Mouse (Mus musculus) MEL (cell line): ENCODE measurements around the gene Spg21. TPM values are rescaled to one million over a fixed set of nuclear protein-coding genes. Genes with fewer than 3 reads are reported as not detected.

Source experiments
- DNase-seq: peaks from one replicate; pipeline ENCODE4 v3.0.0; 2011; ENCODE audit warnings: low read depth, low spot score
- H3K27ac ChIP-seq: 2 replicates; pipeline ENCODE4 v1.5.1; 2012; ENCODE audit warnings: low read depth, mild to moderate bottlenecking, control low read depth, low read length, moderate library complexity; ENCODE audit not compliant: control insufficient read depth
- H3K27me3 ChIP-seq, 2 experiments: fragments of 150-350 bp in 1 of 2; sonication (generic) in 1 of 2; 2 replicates each; pipeline ENCODE4 v1.6.1; 2012; ENCODE audit warnings: low read length in 2 of 2, mild to moderate bottlenecking in 2 of 2, improper control_type of control experiment in 1 of 2, moderate library complexity in 1 of 2; ENCODE audit not compliant: insufficient read depth in 2 of 2, control insufficient read depth in 1 of 2
- H3K36me3 ChIP-seq, 2 experiments: 2 replicates each; pipeline ENCODE4 v1.6.1; 2012 to 2014; ENCODE audit warnings: low read length in 2 of 2, improper control_type of control experiment in 1 of 2, inconsistent platforms in 1 of 2, mild to moderate bottlenecking in 1 of 2; ENCODE audit not compliant: insufficient read depth in 2 of 2, control insufficient read depth in 1 of 2
- H3K4me1 ChIP-seq, 2 experiments: fragments of 150-350 bp in 1 of 2; sonication (generic) in 1 of 2; 2 replicates each; pipeline ENCODE4 v1.6.1; 2012; ENCODE audit warnings: low read length in 2 of 2, improper control_type of control experiment in 1 of 2, mild to moderate bottlenecking in 1 of 2; ENCODE audit not compliant: insufficient read depth in 2 of 2, control insufficient read depth in 1 of 2
- H3K4me3 ChIP-seq, 2 experiments: fragments of 150-350 bp in 1 of 2; sonication (generic) in 1 of 2; 2 replicates each; pipeline ENCODE4 v1.5.1; 2012; ENCODE audit warnings: low read depth in 2 of 2, low read length in 2 of 2, mild to moderate bottlenecking in 2 of 2, moderate library complexity in 2 of 2, control low read depth in 1 of 2, improper control_type of control experiment in 1 of 2; ENCODE audit not compliant: control insufficient read depth in 1 of 2, insufficient read depth in 1 of 2
- H3K79me2 ChIP-seq: 2 replicates; pipeline ENCODE4 v1.6.1; 2012; ENCODE audit warnings: mild to moderate bottlenecking, low read length, moderate library complexity; ENCODE audit not compliant: control insufficient read depth, poor library complexity, insufficient read depth
- H3K9ac ChIP-seq: 2 replicates; pipeline ENCODE4 v1.6.1; 2012; ENCODE audit warnings: low read depth, mild to moderate bottlenecking, control low read depth, low read length, moderate library complexity; ENCODE audit not compliant: control insufficient read depth, poor library complexity, severe bottlenecking
- H3K9me3 ChIP-seq: fragments of 150-350 bp; sonication (generic); replicated peaks from 2 replicates; pipeline ENCODE4 v1.6.1; 2012; ENCODE audit warnings: mild to moderate bottlenecking, low read length, improper control_type of control experiment, moderate library complexity; ENCODE audit not compliant: insufficient read depth
- CHD1 ChIP-seq: IDR thresholded peaks from 2 replicates; pipeline ENCODE4 v1.6.1; 2012; ENCODE audit warnings: low read depth, mild to moderate bottlenecking, inconsistent platforms, low read length, improper control_type of control experiment
- CHD2 ChIP-seq: IDR thresholded peaks from 2 replicates; pipeline ENCODE4 v1.6.1; 2011; ENCODE audit warnings: low read length, improper control_type of control experiment
- CTCF ChIP-seq, 3 experiments: IDR thresholded peaks in 2 of 3; conservative IDR thresholded peaks in 1 of 3; 2 replicates each; pipeline ENCODE4 v1.5.1; 2011 to 2012; ENCODE audit warnings: low read length in 3 of 3, low read depth in 2 of 3, mild to moderate bottlenecking in 2 of 3, improper control_type of control experiment in 1 of 3, inconsistent platforms in 1 of 3, mixed read lengths in 1 of 3, moderate library complexity in 1 of 3; ENCODE audit not compliant: control insufficient read depth in 1 of 3, insufficient read depth in 1 of 3, poor library complexity in 1 of 3, severe bottlenecking in 1 of 3
- E2F4 ChIP-seq: IDR thresholded peaks from 2 replicates; pipeline ENCODE4 v1.6.1; 2011; ENCODE audit warnings: low read depth, low read length, improper control_type of control experiment, borderline replicate concordance
- GABPA ChIP-seq: IDR thresholded peaks from 2 replicates; pipeline ENCODE4 v1.6.1; 2012; ENCODE audit warnings: low read depth, mild to moderate bottlenecking, inconsistent platforms, low read length, improper control_type of control experiment, moderate library complexity
- HCFC1 ChIP-seq: IDR thresholded peaks from 2 replicates; pipeline ENCODE4 v1.6.1; 2012; ENCODE audit warnings: low read depth, mild to moderate bottlenecking, inconsistent platforms, low read length, improper control_type of control experiment, moderate library complexity
- MEF2A ChIP-seq: IDR thresholded peaks from 2 replicates; pipeline ENCODE4 v1.6.1; 2014; ENCODE audit warnings: low read depth, mild to moderate bottlenecking, inconsistent platforms, low read length, improper control_type of control experiment; ENCODE audit not compliant: poor library complexity, insufficient replicate concordance, severe bottlenecking; ENCODE audit errors: extremely low read depth
- MYB ChIP-seq: IDR thresholded peaks from 2 replicates; pipeline ENCODE4 v1.6.1; 2011; ENCODE audit warnings: mild to moderate bottlenecking, low read depth, low read length, improper control_type of control experiment
- MYC ChIP-seq: IDR thresholded peaks from 2 replicates; pipeline ENCODE4 v1.6.1; 2011; ENCODE audit warnings: low read depth, mild to moderate bottlenecking, low read length, improper control_type of control experiment, moderate library complexity
- NELFE ChIP-seq: IDR thresholded peaks from 2 replicates; pipeline ENCODE4 v1.6.1; 2011; ENCODE audit warnings: low read depth, low read length, improper control_type of control experiment
- NRF1 ChIP-seq: IDR thresholded peaks from 2 replicates; pipeline ENCODE4 v1.6.1; 2014; ENCODE audit warnings: low read depth, mild to moderate bottlenecking, inconsistent platforms, low read length, improper control_type of control experiment, moderate library complexity; ENCODE audit not compliant: poor library complexity, insufficient read depth, severe bottlenecking
- POLR2A ChIP-seq, 2 experiments: IDR thresholded peaks; 2 replicates each; pipeline ENCODE4 v1.6.1; 2011 to 2012; ENCODE audit warnings: low read length in 2 of 2, mild to moderate bottlenecking in 2 of 2, control low read depth in 1 of 2, improper control_type of control experiment in 1 of 2, low read depth in 1 of 2, moderate library complexity in 1 of 2; ENCODE audit not compliant: control insufficient read depth in 1 of 2, insufficient read depth in 1 of 2, poor library complexity in 1 of 2
- RAD21 ChIP-seq: IDR thresholded peaks from 2 replicates; pipeline ENCODE4 v1.6.1; 2011; ENCODE audit warnings: mild to moderate bottlenecking, low read depth, low read length, improper control_type of control experiment
- RCOR1 ChIP-seq: IDR thresholded peaks from 2 replicates; pipeline ENCODE4 v1.6.1; 2012; ENCODE audit warnings: low read depth, mild to moderate bottlenecking, inconsistent platforms, low read length, improper control_type of control experiment
- SIN3A ChIP-seq: IDR thresholded peaks from 2 replicates; pipeline ENCODE4 v1.6.1; 2012; ENCODE audit warnings: low read length, improper control_type of control experiment, inconsistent platforms
- SMC3 ChIP-seq: IDR thresholded peaks from 2 replicates; pipeline ENCODE4 v1.6.1; 2011; ENCODE audit warnings: low read depth, low read length, improper control_type of control experiment
- TAL1 ChIP-seq: IDR thresholded peaks from 2 replicates; pipeline ENCODE4 v1.6.1; 2012; ENCODE audit warnings: mild to moderate bottlenecking, inconsistent platforms, low read length, moderate library complexity, mixed read lengths
- TBP ChIP-seq: IDR thresholded peaks from 2 replicates; pipeline ENCODE4 v1.8.0; 2011; ENCODE audit warnings: low read depth, low read length, improper control_type of control experiment
- TCF12 ChIP-seq: IDR thresholded peaks from 2 replicates; pipeline ENCODE4 v1.6.1; 2014; ENCODE audit warnings: low read depth, mild to moderate bottlenecking, inconsistent platforms, low read length, improper control_type of control experiment, moderate library complexity
- USF2 ChIP-seq, 2 experiments: IDR thresholded peaks; 2 replicates each; pipeline ENCODE4 v1.6.1; 2011 to 2012; ENCODE audit warnings: improper control_type of control experiment in 2 of 2, low read length in 2 of 2, borderline replicate concordance in 1 of 2, inconsistent platforms in 1 of 2, low read depth in 1 of 2, mild to moderate bottlenecking in 1 of 2; ENCODE audit not compliant: insufficient read depth in 1 of 2
- ZKSCAN1 ChIP-seq: IDR thresholded peaks from 2 replicates; pipeline ENCODE4 v1.6.1; 2012; ENCODE audit warnings: low read depth, mild to moderate bottlenecking, inconsistent platforms, low read length, improper control_type of control experiment, moderate library complexity
- ZNF384 ChIP-seq: IDR thresholded peaks from 2 replicates; pipeline ENCODE4 v1.6.1; 2012; ENCODE audit warnings: low read depth, mild to moderate bottlenecking, inconsistent platforms, low read length, improper control_type of control experiment
- polyA plus RNA-seq, 2 experiments: library from polyadenylated mRNA; stranded (reverse) in 1 of 2; unstranded in 1 of 2; fragments of >175 nt in 1 of 2; fragments of >200 nt in 1 of 2; gene quantifications; 2 replicates each; pipeline versions ENCODE4 v1.2.1 to v1.2.4; 2012; ENCODE audit warnings: low replicate concordance in 2 of 2, low read depth in 1 of 2; ENCODE audit not compliant: insufficient read length in 2 of 2, insufficient read depth in 1 of 2, missing spikeins in 1 of 2
- total RNA-seq: library from RNA; depleted of rRNA; stranded (reverse); fragments of 300-350 nt; gene quantifications from 2 replicates; pipeline ENCODE4 v1.2.3, GENCODE M21; 2012

Spg21 gene
- total and polyA plus RNA-seq, 3 experiments, result 21.7 to 25.9 TPM; not detected in 1

DNA sequence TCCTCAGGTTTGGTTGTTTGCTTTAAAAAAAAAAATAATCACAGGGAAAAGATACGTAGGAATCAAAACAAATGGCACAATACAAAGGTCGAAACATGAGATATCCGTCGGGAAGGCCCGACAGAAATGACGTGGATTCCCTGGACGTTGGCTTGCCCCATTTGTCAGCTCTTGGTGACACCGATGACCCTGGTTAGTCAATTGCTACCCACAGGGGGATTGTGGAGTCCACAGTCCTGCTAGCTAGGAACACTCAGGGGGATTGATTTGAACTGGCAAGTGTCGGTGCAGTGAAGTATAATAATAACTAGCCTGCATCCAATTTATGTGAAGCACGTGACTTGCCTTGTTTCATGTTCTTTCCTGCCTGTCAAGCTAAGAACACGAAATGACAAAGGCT, 6.9 kb downstream of the Spg21 start:
- no peaks in the 10 kb centered on the region for H3K27me3 ChIP-seq
- H3K36me3 ChIP-seq, result no peaks in the 10 kb centered on the region

GRCm38 (mm10) chr9:65472769-65473168, 12.0 kb downstream of the Spg21 start:
- Histone ChIP-seq H3K79me2 (no peaks in the 10 kb centered on the region), H3K4me1 (no peaks in the 10 kb centered on the region; a peak in 1 of 4 replicates), H3K4me3 (no peak overlapping the region), H3K27ac (no peak overlapping the region), H3K9ac (no peak overlapping the region), H3K27me3 (no peaks in the 10 kb centered on the region), H3K9me3 (no peaks in the 10 kb centered on the region), H3K36me3 (no peaks in the 10 kb centered on the region)
- TF ChIP-seq CTCF (IDR thresholded peaks at IDR 0.05 in 2 of 3, conservative IDR thresholded peaks at IDR 0.05 in 1 of 3; ENCODE audit: control insufficient read depth in 1 of 3, insufficient read depth in 1 of 3, low read depth in 2 of 3, low read length in 3 of 3, poor library complexity in 1 of 3, severe bottlenecking in 1 of 3) (no peak), SMC3 (no peak), MYC (no peak), POLR2A (IDR thresholded peaks at IDR 0.05; ENCODE audit: control insufficient read depth in 1 of 2, insufficient read depth in 1 of 2, low read depth in 1 of 2, low read length in 2 of 2, poor library complexity in 1 of 2) (no peak), E2F4 (no peak), CHD2 (no peak), CHD1 (no peak), TAL1 (no peak), NELFE (no peak), NRF1 (no peak), HCFC1 (no peak), RCOR1 (no peak), SIN3A (no peak), ZKSCAN1 (no peak), MYB (no peak), ZNF384 (no peak)
- no peak for DNase-seq

More for the DNA sequence above, 6.9 kb downstream of the Spg21 start:
- H3K79me2 ChIP-seq, result no peaks in the 10 kb centered on the region
- H3K9ac ChIP-seq, result no peak overlapping the region
- no peaks in the 10 kb centered on the region for H3K9me3 ChIP-seq
- H3K27ac ChIP-seq, result no peak overlapping the region
- TF ChIP-seq SMC3 (no peak), MEF2A (no peak), ZNF384 (no peak), GABPA (no peak), RCOR1 (no peak), TCF12 (no peak), USF2 (IDR thresholded peaks at IDR 0.05; ENCODE audit: borderline replicate concordance in 1 of 2, insufficient read depth in 1 of 2, low read depth in 1 of 2, low read length in 2 of 2) (no peak), RAD21 (no peak), NELFE (no peak), POLR2A (IDR thresholded peaks at IDR 0.05; ENCODE audit: control insufficient read depth in 1 of 2, insufficient read depth in 1 of 2, low read depth in 1 of 2, low read length in 2 of 2, poor library complexity in 1 of 2) (no peak), TBP (no peak), MYB (no peak)
- H3K4me1 ChIP-seq, result no peaks in the 10 kb centered on the region; a peak in 1 of 4 replicates
- DNase-seq, result no peak
- H3K4me3 ChIP-seq, result no peak overlapping the region
